Mouse (Mus musculus) thymus, adult 2 months (tissue): Measurements from ENCODE around the gene Scgn.

ENCODE experiments used
- CTCF ChIP-seq: fragments of 200-500 bp; IDR thresholded peaks from 2 replicates; pipeline ENCODE4 v1.5.1; 2012; ENCODE audit warnings: mild to moderate bottlenecking, control low read depth, low read length, moderate library complexity, borderline replicate concordance; ENCODE audit not compliant: control insufficient read depth, poor library complexity, insufficient read depth; ENCODE audit errors: extremely low read depth
- POLR2A ChIP-seq: fragments of 200-500 bp; IDR thresholded peaks from 2 replicates; pipeline ENCODE4 v1.6.1; 2012; ENCODE audit warnings: mild to moderate bottlenecking, low read length, control low read depth, moderate library complexity; ENCODE audit not compliant: control insufficient read depth, poor library complexity, insufficient read depth; ENCODE audit errors: extremely low read depth

- TF ChIP-seq CTCF (no peak), POLR2A (no peak)
Observed at GRCm38 (mm10) chr13:23998826-23999225, 7.8 kb upstream of the Scgn start.
